Mouse (Mus musculus) heart, adult 8-10 months (tissue): ENCODE results near the gene Spem2. TPM values are rescaled to one million over a fixed set of nuclear protein-coding genes. Genes with fewer than 3 reads are reported as not detected.

Experiments
- total RNA-seq, 4 experiments: library from RNA; stranded (reverse); gene quantifications; 2 replicates each; pipeline ENCODE4 v1.2.4; 2022

Gene Spem2
- total RNA-seq, 4 experiments from 2014 or later = not detected

Other genes with a start within 250 kb of the Spem2 start
- 1 to 10 TPM; 4.6 to 6.7 (median 5.6) TPM for gene Wrap53, start 238.2 kb downstream of the Spem2 start, total RNA-seq
- gene Trp53, start 238.1 kb downstream of the Spem2 start, total RNA-seq = 10 to 100 TPM; 12.8 to 16.3 (median 14.1) TPM
- 10 to 100 TPM; 12.4 to 16.3 (median 13.1) TPM for gene Atp1b2, start 212.5 kb downstream of the Spem2 start, total RNA-seq
- gene Shbg, start 200.6 kb downstream of the Spem2 start, total RNA-seq = not detected
- gene Sat2, start 196.4 kb downstream of the Spem2 start, total RNA-seq = 1 to 10 TPM; 2.6 to 5.3 (median 3.3) TPM
- 100 to 1,000 TPM in 1 of 4 experiments, 10 to 100 TPM in 3; 92.4 to 109 (median 94.5) TPM for gene Fxr2, start 185.5 kb downstream of the Spem2 start, total RNA-seq
- not detected for gene Sox15, start 163.2 kb downstream of the Spem2 start, total RNA-seq
- 10 to 100 TPM; 13.6 to 18.8 (median 15.5) TPM for gene Mpdu1, start 155.8 kb downstream of the Spem2 start, total RNA-seq
- 1 to 10 TPM; 4.5 to 7.0 (median 6.3) TPM for gene Cd68, start 152.3 kb downstream of the Spem2 start, total RNA-seq
- gene Eif4a1, start 146.0 kb downstream of the Spem2 start, total RNA-seq = 100 to 1,000 TPM; 162 to 194 (median 186) TPM
- gene Senp3, start 136.4 kb downstream of the Spem2 start, total RNA-seq = 10 to 100 TPM; 27.2 to 40.0 (median 28.7) TPM
- gene Tnfsf13, start 132.7 kb downstream of the Spem2 start, total RNA-seq = 1 to 10 TPM; 2.6 to 4.3 (median 2.9) TPM
- 10 to 100 TPM; 14.9 to 19.6 (median 17.5) TPM for gene Tnfsf12, start 122.6 kb downstream of the Spem2 start, total RNA-seq
- gene Tnfsfm13, start 122.4 kb downstream of the Spem2 start, total RNA-seq = 1 to 10 TPM; 1.4 to 4.2 (median 3.1) TPM
- 10 to 100 TPM; 28.5 to 35.7 (median 32.9) TPM for gene Polr2a, start 59.8 kb downstream of the Spem2 start, total RNA-seq
- gene Slc35g3, start 56.5 kb downstream of the Spem2 start, total RNA-seq = not detected
- gene Zbtb4, start 52.6 kb downstream of the Spem2 start, total RNA-seq = 10 to 100 TPM; 43.7 to 52.4 (median 49.3) TPM
- 1 to 10 TPM; 2.2 to 4.3 (median 3.8) TPM for gene Chrnb1, start 22.5 kb downstream of the Spem2 start, total RNA-seq
- 1 to 10 TPM; 2.1 to 3.3 (median 2.6) TPM for gene Fgf11, start 16.6 kb downstream of the Spem2 start, total RNA-seq
- under 1 TPM; 0.14 to 0.57 (median 0.31) TPM for gene Tmem102, start 12.8 kb downstream of the Spem2 start, total RNA-seq
- not detected for gene Gm39566, start 3.2 kb downstream of the Spem2 start, total RNA-seq
- gene Spem1, start 3.7 kb upstream of the Spem2 start, total RNA-seq = not detected
- gene Nlgn2, start 19.3 kb upstream of the Spem2 start, total RNA-seq = 1 to 10 TPM; 3.1 to 6.9 (median 4.3) TPM
- gene Tmem256, start 20.0 kb upstream of the Spem2 start, total RNA-seq = 100 to 1,000 TPM; 193 to 338 (median 283) TPM
- 10 to 100 TPM; 20.7 to 25.3 (median 21.7) TPM for gene Plscr3, start 27.9 kb upstream of the Spem2 start, total RNA-seq
- gene Tnk1, start 40.3 kb upstream of the Spem2 start, total RNA-seq = under 1 TPM in 1 of 4 experiments, not detected in 3; 0.23 TPM
- gene Tmem95, start 59.6 kb upstream of the Spem2 start, total RNA-seq = not detected
- 1 to 10 TPM; 2.0 to 2.6 (median 2.4) TPM for gene Kctd11, start 62.9 kb upstream of the Spem2 start, total RNA-seq
- gene Acap1, start 77.1 kb upstream of the Spem2 start, total RNA-seq = 1 to 10 TPM in 2 of 4 experiments, under 1 TPM in 2; 0.16 to 1.1 (median 0.83) TPM
- gene 2810408A11Rik, start 82.5 kb upstream of the Spem2 start, total RNA-seq = under 1 TPM; 0.43 to 0.81 (median 0.60) TPM
- gene Neurl4, start 82.6 kb upstream of the Spem2 start, total RNA-seq = 10 to 100 TPM; 38.0 to 50.9 (median 43.4) TPM
- 10 to 100 TPM; 23.2 to 32.1 (median 27.7) TPM for gene Gps2, start 95.4 kb upstream of the Spem2 start, total RNA-seq
- 100 to 1,000 TPM; 410 to 451 (median 437) TPM for gene Eif5a, start 103.5 kb upstream of the Spem2 start, total RNA-seq
- 10 to 100 TPM; 13.8 to 32.7 (median 24.3) TPM for gene Ybx2, start 117.3 kb upstream of the Spem2 start, total RNA-seq
- gene Slc2a4, start 129.7 kb upstream of the Spem2 start, total RNA-seq = 100 to 1,000 TPM; 435 to 503 (median 470) TPM
- 1 to 10 TPM in 1 of 4 experiments, not detected in 3; 1.1 TPM for gene Cldn7, start 146.3 kb upstream of the Spem2 start, total RNA-seq
- 100 to 1,000 TPM; 144 to 172 (median 168) TPM for gene Ctdnep1, start 162.7 kb upstream of the Spem2 start, total RNA-seq
- 10 to 100 TPM; 41.7 to 57.3 (median 48.1) TPM for gene Elp5, start 164.1 kb upstream of the Spem2 start, total RNA-seq
- gene Gabarap, start 172.7 kb upstream of the Spem2 start, total RNA-seq = 100 to 1,000 TPM; 287 to 342 (median 325) TPM
- gene Phf23, start 177.3 kb upstream of the Spem2 start, total RNA-seq = 10 to 100 TPM; 21.0 to 24.9 (median 23.6) TPM
- 1 to 10 TPM; 4.0 to 6.4 (median 5.1) TPM for gene Dvl2, start 182.1 kb upstream of the Spem2 start, total RNA-seq
- gene Acadvl, start 196.9 kb upstream of the Spem2 start, total RNA-seq = 1,000 to 10,000 TPM; 1,233 to 1,415 (median 1,285) TPM
- gene Dlg4, start 198.5 kb upstream of the Spem2 start, total RNA-seq = 1 to 10 TPM; 3.9 to 6.3 (median 5.2) TPM
- not detected for gene Asgr1, start 235.6 kb upstream of the Spem2 start, total RNA-seq